Mouse (Mus musculus) liver, postnatal 0 days (tissue): ENCODE data around the gene Wdr73. TPM values are rescaled to one million over a fixed set of nuclear protein-coding genes. Genes with fewer than 3 reads are reported as not detected.

ENCODE experiments used
- ATAC-seq: fragments of 200-750 bp; cut with Nextera tagmentation; 2 replicates; pipeline ENCODE4 v1.8.0; 2017; ENCODE audit warnings: mild to moderate bottlenecking, moderate library complexity
- DNase-seq: peaks from one replicate; pipeline ENCODE4 v3.0.0-alpha.2; 2016
- H3K27ac ChIP-seq: fragments of 300-500 bp; sonication (generic); 2 replicates; pipeline ENCODE4 v1.5.1; 2014; ENCODE audit warnings: antibody characterized with exemption, moderate library complexity, mild to moderate bottlenecking, low read depth
- H3K27me3 ChIP-seq: fragments of 300-500 bp; sonication (generic); 2 replicates; pipeline ENCODE4 v1.6.1; 2014; ENCODE audit warnings: low read length, control low read depth, mixed read lengths; ENCODE audit not compliant: insufficient read depth
- H3K36me3 ChIP-seq: fragments of 300-500 bp; sonication (generic); replicated peaks from 2 replicates; pipeline ENCODE4 v1.6.1; 2014; ENCODE audit warnings: mild to moderate bottlenecking, control low read depth, low read length, moderate library complexity, mixed read lengths; ENCODE audit not compliant: insufficient read depth
- H3K4me1 ChIP-seq: fragments of 300-500 bp; sonication (generic); 2 replicates; pipeline ENCODE4 v1.6.1; 2014; ENCODE audit warnings: antibody characterized with exemption, mild to moderate bottlenecking, control low read depth; ENCODE audit not compliant: insufficient read depth
- H3K4me2 ChIP-seq: fragments of 300-500 bp; sonication (generic); 2 replicates; pipeline ENCODE4 v1.6.1; 2014; ENCODE audit warnings: low read depth, mild to moderate bottlenecking, low read length, moderate library complexity, mixed read lengths
- H3K4me3 ChIP-seq: fragments of 300-500 bp; sonication (generic); 2 replicates; pipeline ENCODE4 v1.5.1; 2014; ENCODE audit warnings: low read depth, low read length
- H3K9ac ChIP-seq: fragments of 300-500 bp; sonication (generic); replicated peaks from 2 replicates; pipeline ENCODE4 v1.6.1; 2014; ENCODE audit warnings: mild to moderate bottlenecking, moderate library complexity
- H3K9me3 ChIP-seq: fragments of 300-500 bp; sonication (generic); 2 replicates; pipeline ENCODE4 v1.6.1; 2016; ENCODE audit warnings: mild to moderate bottlenecking, control low read depth, low read length, mixed read lengths
- CTCF ChIP-seq: sonication (generic); IDR thresholded peaks from 2 replicates; pipeline ENCODE4 v1.5.1; 2016; ENCODE audit warnings: antibody characterized with exemption, low read depth
- EP300 ChIP-seq: IDR thresholded peaks from 2 replicates; pipeline ENCODE4 v1.6.1; 2016; ENCODE audit warnings: antibody characterized with exemption, low read depth, mild to moderate bottlenecking
- WGBS: fragments of 180-500 bp; shearing (Covaris S2); extraction: QIAGEN DNeasy Blood & Tissue Kit; methylation state at CpG from one replicate; pipeline ENCODE4 v1.1.7; 2014; ENCODE audit not compliant: insufficient replicate concordance; 5-methylcytosine and 5-hydroxymethylcytosine counted together
- polyA plus RNA-seq: library from polyadenylated mRNA; unstranded; fragments of >200 nt; fragmentation: Nextera tagmentation; extraction: Ambion mirVana; gene quantifications from 2 replicates; pipeline ENCODE4 v1.2.1, GENCODE M21; 2015

The Wdr73 gene
- polyA plus RNA-seq, 1 experiment from 2014 or later = 13.6 TPM

GRCm38 (mm10) chr7:80843910-80844640, 57.0 kb downstream of the Wdr73 start:
- no peak for ATAC-seq
- 79% methylated on average over 8 of the region's 8 CpGs for WGBS

GRCm38 (mm10) chr7:80843176-80843575, 57.9 kb downstream of the Wdr73 start:
- 68% methylated on average over 1 of the region's 1 CpGs for WGBS
- H3K4me1 ChIP-seq = no peaks in the 10 kb centered on the region
- DNase-seq (no peak), ATAC-seq (no peak)
- TF ChIP-seq CTCF (no peak), EP300 (no peak)
- H3K4me2 ChIP-seq = no peak overlapping the region
- no peak overlapping the region for H3K4me3 ChIP-seq
- no peaks in the 10 kb centered on the region for H3K27me3 ChIP-seq
- no peaks in the 10 kb centered on the region for H3K36me3 ChIP-seq
- H3K9ac ChIP-seq = no peak overlapping the region
- no peak overlapping the region for H3K27ac ChIP-seq
- H3K9me3 ChIP-seq = no peaks in the 10 kb centered on the region

More at GRCm38 (mm10) chr7:80843910-80844640, 57.0 kb downstream of the Wdr73 start:
- Histone ChIP-seq H3K4me1 (no peaks in the 10 kb centered on the region), H3K27me3 (no peaks in the 10 kb centered on the region), H3K9ac (no peak overlapping the region), H3K4me2 (no peak overlapping the region), H3K4me3 (no peak overlapping the region), H3K36me3 (no peaks in the 10 kb centered on the region), H3K27ac (no peak overlapping the region), H3K9me3 (no peaks in the 10 kb centered on the region)
- TF ChIP-seq EP300 = no peak
- no peak for TF ChIP-seq CTCF
- DNase-seq = no peak

- no peak overlapping the region for H3K9ac ChIP-seq
- no peaks in the 10 kb centered on the region for H3K27me3 ChIP-seq
- no peak overlapping the region for H3K27ac ChIP-seq
- DNase-seq = no peak
- no peak for ATAC-seq
- H3K36me3 ChIP-seq = no peaks in the 10 kb centered on the region
- 58% methylated on average over 5 of the region's 5 CpGs for WGBS
- H3K4me2 ChIP-seq = no peak overlapping the region
- no peak for TF ChIP-seq CTCF
- TF ChIP-seq EP300 = no peak
- H3K4me1 ChIP-seq = no peaks in the 10 kb centered on the region
- no peaks in the 10 kb centered on the region for H3K9me3 ChIP-seq
- no peak overlapping the region for H3K4me3 ChIP-seq
Observed at GRCm38 (mm10) chr7:80842132-80842531, 58.9 kb downstream of the Wdr73 start.

- no peak for ATAC-seq
- H3K4me2 ChIP-seq = no peak overlapping the region
- no peak overlapping the region for H3K27ac ChIP-seq
- no peak overlapping the region for H3K4me3 ChIP-seq
- DNase-seq = no peak
- H3K9ac ChIP-seq = no peak overlapping the region
- no peaks in the 10 kb centered on the region for H3K4me1 ChIP-seq
- H3K36me3 ChIP-seq = no peaks in the 10 kb centered on the region
- no peak for TF ChIP-seq EP300
- TF ChIP-seq CTCF = no peak
- H3K27me3 ChIP-seq = no peaks in the 10 kb centered on the region
- H3K9me3 ChIP-seq = no peaks in the 10 kb centered on the region
- WGBS = 77% methylated on average over 4 of the region's 4 CpGs
Observed at GRCm38 (mm10) chr7:80840937-80841336, 60.1 kb downstream of the Wdr73 start.

Other genes with a start within 250 kb of the Wdr73 start
- 4.1 and 5.4 TPM in 2 replicates for gene Crtc3, start 212.4 kb downstream of the Wdr73 start, polyA plus RNA-seq
- 10.8 and 13.6 TPM in 2 replicates for gene Iqgap1, start 75.3 kb downstream of the Wdr73 start, polyA plus RNA-seq
- 0.43 and 0.47 TPM in 2 replicates for gene Zscan2, start 40.3 kb downstream of the Wdr73 start, polyA plus RNA-seq
- gene Nmb, start 3.8 kb upstream of the Wdr73 start, polyA plus RNA-seq = 1.4 and 1.7 TPM in 2 replicates
- gene Sec11a, start 46.5 kb upstream of the Wdr73 start, polyA plus RNA-seq = 82.0 and 89.4 TPM in 2 replicates
- gene Zfp592, start 92.4 kb upstream of the Wdr73 start, polyA plus RNA-seq = 3.1 and 4.3 TPM in 2 replicates
- gene Alpk3, start 156.3 kb upstream of the Wdr73 start, polyA plus RNA-seq = 0.08 and 0.26 TPM in 2 replicates
- 0.09 and 0.11 TPM in 2 replicates for gene Slc28a1, start 213.5 kb upstream of the Wdr73 start, polyA plus RNA-seq